Mouse (Mus musculus) forebrain, embryonic 11.5 days (tissue): ENCODE results near the gene Nubp2. TPM values are rescaled to one million over a fixed set of nuclear protein-coding genes. Genes with fewer than 3 reads are reported as not detected.

Experiments used
- ATAC-seq: fragments of 200-750 bp; cut with Nextera tagmentation; replicated peaks from 2 replicates; pipeline ENCODE4 v1.8.0; 2017; ENCODE audit warnings: moderate TSS enrichment; ENCODE audit not compliant: low FRiP score
- DNase-seq: peaks from one replicate; pipeline ENCODE4 v3.0.0-alpha.2; 2017; ENCODE audit warnings: low spot score
- H3K27ac ChIP-seq: fragments of 300-500 bp; sonication (generic); 2 replicates; pipeline ENCODE4 v1.5.1; 2014; ENCODE audit warnings: low read depth, low read length
- H3K27me3 ChIP-seq: fragments of 300-500 bp; sonication (generic); 2 replicates; pipeline ENCODE4 v1.6.1; 2014; ENCODE audit warnings: mild to moderate bottlenecking, low read length, mixed read lengths; ENCODE audit not compliant: control insufficient read depth, insufficient read depth
- H3K36me3 ChIP-seq: fragments of 300-500 bp; sonication (generic); 2 replicates; pipeline ENCODE4 v1.6.1; 2014; ENCODE audit warnings: mild to moderate bottlenecking, low read length, moderate library complexity, mixed read lengths; ENCODE audit not compliant: control insufficient read depth, insufficient read depth
- H3K4me1 ChIP-seq: fragments of 300-500 bp; sonication (generic); replicated peaks from 2 replicates; pipeline ENCODE4 v1.6.1; 2014; ENCODE audit warnings: low read length, mixed read lengths; ENCODE audit not compliant: control insufficient read depth, insufficient read depth
- H3K4me2 ChIP-seq: fragments of 300-500 bp; sonication (generic); 2 replicates; pipeline ENCODE4 v1.6.1; 2014; ENCODE audit warnings: low read depth, mild to moderate bottlenecking, low read length, moderate library complexity, mixed read lengths; ENCODE audit not compliant: severe bottlenecking
- H3K4me3 ChIP-seq: fragments of 300-500 bp; sonication (generic); 2 replicates; pipeline ENCODE4 v1.5.1; 2014; ENCODE audit warnings: low read depth, low read length
- H3K9ac ChIP-seq: fragments of 300-500 bp; sonication (generic); 2 replicates; pipeline ENCODE4 v1.6.1; 2014; ENCODE audit warnings: low read length
- H3K9me3 ChIP-seq: fragments of 300-500 bp; sonication (generic); 2 replicates; pipeline ENCODE4 v1.6.1; 2016; ENCODE audit warnings: low read length, mixed read lengths; ENCODE audit not compliant: control insufficient read depth
- WGBS: fragments of 180-500 bp; shearing (Covaris S2); extraction: QIAGEN DNeasy Blood & Tissue Kit; methylation state at CpG from one replicate; pipeline ENCODE4 v1.1.7; 2014; 5-methylcytosine and 5-hydroxymethylcytosine counted together
- polyA plus RNA-seq: library from polyadenylated mRNA; unstranded; fragments of >200 nt; fragmentation: Nextera tagmentation; extraction: Ambion mirVana; gene quantifications from 2 replicates; pipeline ENCODE4 v1.2.1, GENCODE M21; 2014

Gene Nubp2
- polyA plus RNA-seq, 1 experiment from 2014 or later, result 71.9 TPM

- Histone ChIP-seq H3K4me3 (no peak overlapping the region), H3K9me3 (no peaks in the 10 kb centered on the region), H3K4me2 (no peak overlapping the region), H3K27me3 (no peaks in the 10 kb centered on the region), H3K36me3 (peaks cover 27% of the 10 kb centered on the region), H3K9ac (no peak overlapping the region), H3K4me1 (no peaks in the 10 kb centered on the region), H3K27ac (no peak overlapping the region)
- DNase-seq (no peak), ATAC-seq (no peak)
- WGBS, result 92% methylated on average over 2 of the region's 2 CpGs
Observed at GRCm38 (mm10) chr17:24907591-24907990, 21.4 kb upstream of the Nubp2 start.

DNA sequence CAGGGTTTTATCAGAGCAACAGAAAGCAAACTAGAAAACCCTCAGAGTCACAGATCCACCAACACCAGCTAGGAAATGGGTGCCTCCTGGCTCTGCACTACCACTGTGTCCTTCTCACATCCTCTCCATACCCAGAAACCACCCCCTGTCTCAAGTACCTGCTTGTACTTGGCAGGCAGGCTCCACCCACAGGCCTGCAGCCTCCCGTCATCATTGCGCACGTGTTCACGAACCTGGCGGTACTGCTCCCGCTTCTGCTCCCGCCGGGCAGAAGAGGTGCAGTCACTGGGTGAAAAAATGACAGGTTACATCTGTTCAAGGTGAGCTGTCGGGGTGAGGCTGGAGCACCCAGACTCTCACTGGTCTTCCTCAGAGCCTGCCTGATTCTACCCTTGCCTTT, 17.6 kb upstream of the Nubp2 start:
- no peaks in the 10 kb centered on the region for H3K27me3 ChIP-seq
- H3K36me3 ChIP-seq, result peaks cover 29% of the 10 kb centered on the region
- no peak overlapping the region for H3K9ac ChIP-seq
- no peaks in the 10 kb centered on the region for H3K4me1 ChIP-seq
- H3K9me3 ChIP-seq, result no peaks in the 10 kb centered on the region
- H3K27ac ChIP-seq, result no peak overlapping the region
- WGBS, result 91% methylated on average over 9 of the region's 9 CpGs
- no peak overlapping the region for H3K4me3 ChIP-seq
- ATAC-seq, result no peak
- DNase-seq, result no peak
- no peak overlapping the region for H3K4me2 ChIP-seq

DNA sequence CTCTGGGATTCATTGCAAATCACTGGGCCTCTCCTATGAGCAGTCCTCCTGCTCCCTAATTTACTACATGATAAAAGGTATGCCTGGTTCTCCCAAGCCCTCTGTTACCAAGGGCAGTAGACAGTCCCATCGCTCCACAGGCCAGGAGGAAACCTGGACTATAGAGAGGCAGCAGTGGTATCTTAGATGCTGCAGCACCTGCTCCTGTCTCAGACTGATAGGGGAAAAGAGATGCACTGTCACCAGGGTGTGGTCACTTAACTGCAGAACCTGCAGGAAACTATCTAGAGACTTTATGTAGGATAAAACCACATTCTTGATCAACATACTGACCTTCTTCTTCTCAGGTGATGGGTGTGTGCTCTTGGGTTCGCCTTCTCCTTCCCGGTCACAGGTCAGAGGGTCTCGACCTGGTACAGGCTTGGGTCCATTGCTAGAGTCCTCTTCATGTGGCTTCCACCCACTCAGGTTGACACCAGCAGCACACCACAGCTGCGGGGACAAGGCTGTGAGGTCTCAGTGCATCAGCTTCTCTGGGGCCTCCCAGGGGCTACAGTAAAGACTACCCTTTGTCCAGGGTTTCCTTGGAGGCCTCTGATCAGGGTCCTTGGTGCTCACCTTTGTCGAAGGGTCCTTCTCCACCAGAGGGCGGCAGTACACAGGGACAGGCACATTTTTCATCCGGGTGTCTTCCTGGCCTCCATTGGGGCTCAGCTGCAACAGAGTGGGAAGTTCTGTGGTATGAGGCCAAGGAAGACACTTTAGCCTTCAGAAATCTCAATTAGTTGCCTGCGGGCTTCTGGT, 16.7 kb upstream of the Nubp2 start:
- Histone ChIP-seq H3K9me3 (no peaks in the 10 kb centered on the region), H3K4me3 (no peak overlapping the region), H3K9ac (no peak overlapping the region), H3K27ac (no peak overlapping the region), H3K4me2 (no peak overlapping the region), H3K27me3 (no peaks in the 10 kb centered on the region), H3K36me3 (peaks cover 29% of the 10 kb centered on the region), H3K4me1 (no peaks in the 10 kb centered on the region)
- WGBS, result 67% methylated on average over 9 of the region's 9 CpGs
- no peak for ATAC-seq
- DNase-seq, result no peak

DNA sequence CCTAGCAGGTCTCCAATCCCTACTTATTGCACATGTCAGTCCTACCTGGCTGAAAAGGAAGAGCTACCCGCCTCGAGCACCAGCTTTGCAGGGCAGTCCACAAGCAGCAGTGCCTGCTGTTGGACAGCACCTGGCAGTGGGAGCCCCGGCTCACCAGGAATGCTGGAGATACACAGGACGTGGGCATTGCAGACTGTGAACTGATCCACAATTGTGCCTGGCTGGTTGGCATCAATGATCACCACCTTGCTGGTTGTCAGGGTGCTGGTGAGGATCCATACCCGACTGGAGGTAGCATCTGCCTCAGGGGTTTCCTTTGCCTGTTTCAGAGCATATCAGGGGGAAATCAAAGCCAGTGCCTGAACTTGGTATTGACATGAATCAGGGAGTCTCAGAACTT, 16.0 kb upstream of the Nubp2 start:
- H3K27me3 ChIP-seq, result no peaks in the 10 kb centered on the region
- H3K9ac ChIP-seq, result no peak overlapping the region
- peaks cover 28% of the 10 kb centered on the region for H3K36me3 ChIP-seq
- peaks cover 3% of the 10 kb centered on the region; the same call in 1 of the 2 replicates for H3K4me1 ChIP-seq
- ATAC-seq, result no peak
- DNase-seq, result no peak
- H3K27ac ChIP-seq, result no peak overlapping the region
- H3K4me3 ChIP-seq, result no peak overlapping the region
- 93% methylated on average over 5 of the region's 5 CpGs for WGBS
- H3K9me3 ChIP-seq, result no peaks in the 10 kb centered on the region
- no peak overlapping the region for H3K4me2 ChIP-seq

DNA sequence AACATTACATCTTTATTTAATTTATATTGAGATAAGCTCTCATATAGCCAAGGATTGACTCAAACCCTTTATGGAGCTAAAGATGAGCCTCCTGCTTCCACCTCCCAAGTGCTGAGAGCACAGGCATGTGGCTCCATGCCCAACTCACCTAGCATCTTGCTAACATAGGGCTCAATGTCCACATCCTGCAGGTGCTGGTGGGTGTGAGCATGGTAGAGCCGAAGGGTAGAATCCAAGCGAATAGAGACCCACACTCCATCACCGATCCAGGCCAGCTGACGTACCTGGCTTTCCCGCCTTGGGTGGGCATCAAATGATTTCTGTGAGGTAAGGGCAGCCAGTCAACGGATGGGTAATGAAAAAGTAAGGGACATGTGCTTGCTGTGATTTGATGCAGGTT, 13.9 kb upstream of the Nubp2 start:
- DNase-seq (no peak), ATAC-seq (no peak)
- Histone ChIP-seq H3K4me1 (peaks cover 14% of the 10 kb centered on the region; the same call in 1 of the 2 replicates), H3K4me2 (no peak overlapping the region), H3K9me3 (no peaks in the 10 kb centered on the region), H3K27me3 (no peaks in the 10 kb centered on the region), H3K27ac (no peak overlapping the region), H3K36me3 (peaks cover 26% of the 10 kb centered on the region), H3K9ac (no peak overlapping the region), H3K4me3 (no peak overlapping the region)
- 90% methylated on average over 6 of the region's 6 CpGs for WGBS

DNA sequence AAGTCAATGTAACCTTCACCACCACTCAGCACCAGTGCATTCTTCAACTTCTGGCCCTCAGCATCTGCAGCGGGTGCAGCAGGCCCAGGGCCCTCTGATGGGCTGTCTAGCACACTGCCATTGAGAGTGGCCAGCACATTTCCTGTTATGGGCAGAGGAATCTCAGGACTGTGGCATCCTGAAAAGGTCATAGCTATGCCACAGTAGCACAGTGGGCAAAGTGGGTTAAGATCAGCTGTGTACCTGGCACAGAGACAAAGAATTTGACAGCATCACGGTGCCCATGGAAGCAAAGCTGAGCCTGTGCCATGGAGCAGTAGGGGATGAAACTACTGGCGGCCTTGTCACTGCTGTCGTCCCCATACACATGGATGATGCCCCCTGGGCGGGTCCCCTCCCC, 13.0 kb upstream of the Nubp2 start:
- Histone ChIP-seq H3K9ac (no peak overlapping the region), H3K4me1 (peaks cover 15% of the 10 kb centered on the region), H3K27ac (no peak overlapping the region), H3K36me3 (peaks cover 23% of the 10 kb centered on the region), H3K27me3 (no peaks in the 10 kb centered on the region), H3K4me2 (no peak overlapping the region), H3K4me3 (no peak overlapping the region), H3K9me3 (no peaks in the 10 kb centered on the region)
- DNase-seq (no peak), ATAC-seq (no peak)
- WGBS, result 88% methylated on average over 5 of the region's 5 CpGs

GRCm38 (mm10) chr17:24898041-24898854, 12.1 kb upstream of the Nubp2 start:
- ATAC-seq (no peak), DNase-seq (no peak)
- H3K9ac ChIP-seq, result peak overlapping the region; percentile 23; the same call in 1 of the 2 replicates
- H3K9me3 ChIP-seq, result no peaks in the 10 kb centered on the region
- WGBS, result 75% methylated on average over 4 of the region's 4 CpGs
- no peaks in the 10 kb centered on the region for H3K27me3 ChIP-seq
- no peak overlapping the region for H3K4me2 ChIP-seq
- H3K27ac ChIP-seq, result no peak overlapping the region
- peaks cover 20% of the 10 kb centered on the region for H3K4me1 ChIP-seq
- H3K4me3 ChIP-seq, result no peak overlapping the region
- peaks cover 20% of the 10 kb centered on the region for H3K36me3 ChIP-seq

DNA sequence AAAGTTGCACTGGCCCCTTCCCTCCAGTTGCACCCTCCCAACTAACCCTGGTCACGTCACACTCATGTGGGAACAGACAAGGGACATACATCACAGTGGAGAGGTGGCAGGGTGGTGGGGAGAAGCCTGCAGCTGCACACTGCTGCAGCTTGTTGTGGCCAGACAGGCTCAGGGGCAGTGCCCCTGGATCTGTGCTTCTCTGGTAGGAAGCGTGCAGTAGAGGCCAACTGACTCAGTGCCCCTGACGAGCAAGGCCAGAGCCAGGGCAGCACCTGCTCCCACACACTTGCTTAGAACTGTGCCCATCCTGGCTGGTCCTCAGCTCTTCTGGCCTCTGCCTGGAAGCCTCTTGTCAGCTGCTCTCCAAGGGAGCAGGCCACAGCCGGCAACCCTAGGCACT, 11.5 kb upstream of the Nubp2 start:
- ATAC-seq (no peak), DNase-seq (no peak)
- H3K4me3 ChIP-seq, result peak overlapping the region; percentile 86
- no peak overlapping the region for H3K27ac ChIP-seq
- 0 out of 2 replicates have a peak overlapping the region, but pooled peaks have one; percentile 98 for H3K4me2 ChIP-seq
- peak overlapping the region; percentile 88; the same call in 1 of the 2 replicates for H3K9ac ChIP-seq
- WGBS, result 87% methylated on average over 4 of the region's 4 CpGs
- no peaks in the 10 kb centered on the region for H3K27me3 ChIP-seq
- H3K36me3 ChIP-seq, result peaks cover 14% of the 10 kb centered on the region
- peaks cover 20% of the 10 kb centered on the region for H3K4me1 ChIP-seq
- no peaks in the 10 kb centered on the region for H3K9me3 ChIP-seq
